Mouse (Mus musculus): ENCODE results near the gene Haus4.

Gene Haus4

DNA sequence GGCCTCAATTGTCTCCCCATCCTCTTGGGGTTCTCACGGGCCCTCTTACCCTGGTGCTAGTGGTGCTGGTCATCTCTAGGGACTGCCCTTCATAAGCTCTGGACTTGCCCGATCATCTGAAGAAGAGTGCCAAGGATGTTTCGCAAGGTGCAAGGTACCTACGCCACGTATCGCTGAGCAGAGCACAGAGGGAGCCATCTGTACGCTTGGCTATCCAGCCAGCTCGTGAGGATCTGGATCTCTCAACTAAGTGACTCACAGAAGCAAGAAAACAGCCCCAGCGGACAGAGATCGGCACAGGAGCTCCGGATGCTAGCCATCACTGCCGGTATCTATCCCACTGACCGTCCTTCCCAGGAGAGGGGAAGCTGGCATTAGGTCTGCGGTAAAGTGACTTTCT, 57.7 kb downstream of the Haus4 start:
- no peak for DNase-seq (ENCODE audit: low spot score)

DNA sequence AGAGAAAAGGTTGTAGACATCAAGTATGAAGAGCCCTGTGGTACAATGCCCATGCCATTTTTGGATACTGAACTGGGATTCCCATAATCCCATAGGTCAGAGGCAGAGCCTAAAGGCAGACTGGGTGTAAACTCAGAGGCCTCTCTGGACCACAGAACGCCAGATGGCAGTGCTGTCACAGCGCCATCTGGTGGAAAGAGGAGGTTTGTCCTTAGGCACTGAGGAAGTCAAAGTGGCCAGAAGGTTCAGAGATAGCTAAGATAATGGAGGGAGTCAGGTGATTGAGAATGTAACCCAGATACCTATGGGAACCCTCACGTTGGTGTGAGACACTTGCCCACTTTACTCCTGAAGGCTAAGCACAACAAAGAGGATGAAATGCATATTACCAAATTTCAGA, 60.2 kb downstream of the Haus4 start:
- DNase-seq (ENCODE audit: low spot score) = peak; percentile 79

- DNase-seq (ENCODE audit: low spot score) = no peak
Measured at GRCm38 (mm10) chr14:54493236-54493635, 61.2 kb downstream of the Haus4 start.

- DNase-seq (ENCODE audit: low spot score) = no peak
Measured at GRCm38 (mm10) chr14:54492345-54493131, 61.9 kb downstream of the Haus4 start.

Measured in lung, postnatal 25 days (tissue).